Comparison of ENCODE assay signal across 23 mouse cellular contexts in genomic region chr1:153197316-153197850, GRCm38 (mm10). TPM values are rescaled to one million over a fixed set of nuclear protein-coding genes. Genes with fewer than 3 reads are reported as not detected.
DNase-seq lines count a peak whose midpoint lies in the region; ATAC-seq and TF ChIP-seq lines count a peak whose summit lies in the region.
"Had no signal": no experiment of that assay in that cellular context is flagged by ENCODE, and none has a peak within 500 bp of the region (broad histone marks: within the 10 kb centered on the region; RNA-seq: fewer than 3 reads in every experiment).

No protein-coding gene starts in this region.

- no peak overlapping the region for H3K27ac ChIP-seq in heart, embryonic 10.5 days
- no peak overlapping the region for H3K27ac ChIP-seq in liver, postnatal 0 days (ENCODE audit: low read depth)
- no peak overlapping the region for H3K27ac ChIP-seq in hindbrain, embryonic 11.5 days (ENCODE audit: low read depth, low read length)
- H3K27ac ChIP-seq: embryonic facial prominence, embryonic 12.5 days; forebrain, embryonic 12.5 days; heart, embryonic 15.5 days; hindbrain, embryonic 10.5 days; hindbrain, embryonic 15.5 days had no signal

- TF ChIP-seq CTCF in liver, postnatal 0 days (IDR thresholded peaks at IDR 0.05; ENCODE audit: low read depth): no peak

- TF ChIP-seq EP300 in liver, postnatal 0 days (IDR thresholded peaks at IDR 0.05; ENCODE audit: low read depth): no peak

- no peak for ATAC-seq in liver, postnatal 0 days
- ATAC-seq in hindbrain, embryonic 11.5 days (ENCODE audit: low FRiP score): no peak
- ATAC-seq: forebrain, embryonic 16.5 days; inflammation-experienced regulatory T-cells, adult 6 months had no signal

- WGBS in heart, embryonic 10.5 days: 82% methylated on average over 3 of the region's 3 CpGs
- 32% methylated on average over 3 of the region's 3 CpGs for WGBS in liver, postnatal 0 days (ENCODE audit: insufficient replicate concordance)
- 90% methylated on average over 3 of the region's 3 CpGs for WGBS in hindbrain, embryonic 11.5 days

- no peak overlapping the region for H3K4me3 ChIP-seq in heart, embryonic 10.5 days
- no peak overlapping the region for H3K4me3 ChIP-seq in liver, postnatal 0 days (ENCODE audit: low read depth, low read length)
- no peak overlapping the region for H3K4me3 ChIP-seq in hindbrain, embryonic 11.5 days (ENCODE audit: low read depth, low read length)
- H3K4me3 ChIP-seq: embryonic facial prominence, embryonic 12.5 days; forebrain, embryonic 12.5 days; heart, embryonic 15.5 days; hindbrain, embryonic 10.5 days; hindbrain, embryonic 15.5 days had no signal

- no peak overlapping the region for H3K9ac ChIP-seq in liver, postnatal 0 days (replicated peaks)
- H3K9ac ChIP-seq in hindbrain, embryonic 11.5 days (ENCODE audit: low read depth, low read length): no peak overlapping the region
- H3K9ac ChIP-seq: embryonic facial prominence, embryonic 12.5 days; forebrain, embryonic 12.5 days; heart, embryonic 15.5 days; hindbrain, embryonic 15.5 days had no signal

- no peaks in the 10 kb centered on the region for H3K36me3 ChIP-seq in heart, embryonic 10.5 days
- no peaks in the 10 kb centered on the region for H3K36me3 ChIP-seq in liver, postnatal 0 days (replicated peaks; ENCODE audit: insufficient read depth, low read length)
- no peaks in the 10 kb centered on the region for H3K36me3 ChIP-seq in hindbrain, embryonic 11.5 days (ENCODE audit: control insufficient read depth, insufficient read depth, low read length)
- H3K36me3 ChIP-seq: embryonic facial prominence, embryonic 12.5 days; forebrain, embryonic 12.5 days; heart, embryonic 15.5 days; hindbrain, embryonic 10.5 days; hindbrain, embryonic 15.5 days had no signal

- no peaks in the 10 kb centered on the region for H3K9me3 ChIP-seq in heart, embryonic 10.5 days
- H3K9me3 ChIP-seq in liver, postnatal 0 days (ENCODE audit: low read length): no peaks in the 10 kb centered on the region
- H3K9me3 ChIP-seq in hindbrain, embryonic 11.5 days (ENCODE audit: control insufficient read depth, low read length): no peaks in the 10 kb centered on the region
- H3K9me3 ChIP-seq: embryonic facial prominence, embryonic 12.5 days; forebrain, embryonic 12.5 days; heart, embryonic 15.5 days; hindbrain, embryonic 10.5 days; hindbrain, embryonic 15.5 days had no signal

- peaks cover 35% of the 10 kb centered on the region for H3K4me1 ChIP-seq in heart, embryonic 10.5 days
- no peaks in the 10 kb centered on the region for H3K4me1 ChIP-seq in liver, postnatal 0 days (ENCODE audit: insufficient read depth)
- no peaks in the 10 kb centered on the region; the same call in 1 of the 2 replicates for H3K4me1 ChIP-seq in hindbrain, embryonic 11.5 days (replicated peaks; ENCODE audit: control insufficient read depth, insufficient read depth, low read length)

- H3K4me2 ChIP-seq in liver, postnatal 0 days (ENCODE audit: low read depth, low read length): no peak overlapping the region
- no peak overlapping the region for H3K4me2 ChIP-seq in hindbrain, embryonic 11.5 days (replicated peaks; ENCODE audit: low read depth, low read length)
- H3K4me2 ChIP-seq: embryonic facial prominence, embryonic 12.5 days; forebrain, embryonic 12.5 days; heart, embryonic 11.5 days; heart, embryonic 15.5 days; hindbrain, embryonic 15.5 days had no signal

- peak; percentile 80 for DNase-seq in heart, adult 11 months
- no peak for DNase-seq in heart, embryonic 10.5 days (ENCODE audit: low spot score)
- DNase-seq in 416B (ENCODE audit: low read depth): peak; percentile 96
- peak; percentile 82 for DNase-seq in fat pad, adult 2 months (ENCODE audit: extremely low read depth, low read depth, low spot score)
- peak; percentile 10 for DNase-seq in induced T-regulatory cell, adult 2 months (ENCODE audit: low read depth)
- DNase-seq in liver, postnatal 0 days: no peak
- no peak for DNase-seq in T-cell, adult 2 months (ENCODE audit: low spot score)
- no peak for DNase-seq in hindbrain, embryonic 11.5 days (ENCODE audit: low spot score)
- DNase-seq: adrenal gland, postnatal 10 days; cerebellum, adult 11 months; cerebellum, adult 8-10 months; cerebellum, postnatal 14 days; gastrocnemius, postnatal 14 days; heart, adult 18-20 months; heart, postnatal 14 days had no signal

- H3K27me3 ChIP-seq in heart, embryonic 10.5 days (ENCODE audit: insufficient read depth, poor library complexity, severe bottlenecking): no peaks in the 10 kb centered on the region
- H3K27me3 ChIP-seq in liver, postnatal 0 days (ENCODE audit: insufficient read depth, low read length): no peaks in the 10 kb centered on the region
- no peaks in the 10 kb centered on the region for H3K27me3 ChIP-seq in hindbrain, embryonic 11.5 days (ENCODE audit: control insufficient read depth, insufficient read depth, low read length)
- H3K27me3 ChIP-seq: embryonic facial prominence, embryonic 12.5 days; forebrain, embryonic 12.5 days; heart, embryonic 15.5 days; hindbrain, embryonic 15.5 days had no signal

RNA-seq across cellular contexts. Expression of gene Lamc2, which starts 11.1 kb away (rescaled TPM):
- polyA plus RNA-seq in heart, embryonic 10.5 days (2016; fragmentation: Nextera tagmentation; extraction: Ambion mirVana): 4.9 and 5.6 TPM in 2 replicates
- polyA plus RNA-seq in liver, postnatal 0 days (2015; fragmentation: Nextera tagmentation; extraction: Ambion mirVana): 0.34 and 0.45 TPM in 2 replicates
- polyA plus RNA-seq in hindbrain, embryonic 11.5 days (2014; fragmentation: Nextera tagmentation; extraction: Ambion mirVana): 0.77 and 1.0 TPM in 2 replicates

Comparison
In these comparisons a context has a peak if more than half of its experiments do, and no peak if none do; other contexts are left out.
1. DNase-seq: peak in heart, adult 11 months (single experiment), 416B (single experiment), fat pad, adult 2 months (single experiment) and induced T-regulatory cell, adult 2 months (single experiment); none in heart, embryonic 10.5 days (single experiment), liver, postnatal 0 days (single experiment), T-cell, adult 2 months (single experiment) and hindbrain, embryonic 11.5 days (single experiment).